Mouse (Mus musculus): ENCODE results near the gene Zswim5.

DNA sequence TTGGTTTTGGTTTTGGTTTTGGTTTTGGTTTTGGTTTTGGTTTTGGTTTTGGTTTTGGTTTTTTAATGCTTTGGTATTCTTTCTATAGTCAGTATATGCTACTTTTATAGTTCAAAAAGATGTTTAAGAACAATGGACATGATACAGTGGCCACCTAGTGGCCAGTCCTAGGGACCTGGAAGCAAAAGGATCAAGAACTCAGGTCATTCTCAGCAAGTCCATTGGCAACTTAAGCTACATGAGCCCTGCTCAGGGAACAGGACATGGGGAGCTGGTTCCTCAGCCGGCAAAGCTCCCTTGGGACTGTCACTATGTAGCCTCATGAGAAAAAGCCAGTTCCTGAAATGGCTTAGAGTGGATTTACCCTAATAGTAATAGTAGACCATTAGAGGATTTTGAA, 74.5 kb downstream of the Zswim5 start:
- TF ChIP-seq CTCF (IDR thresholded peaks at IDR 0.05; ENCODE audit: insufficient read depth, low read length) (no peak), POLR2A (IDR thresholded peaks at IDR 0.05; ENCODE audit: borderline replicate concordance, extremely low read depth, low read depth, low read length) (no peak)

Data from lung, adult 2 months (tissue).